Mouse (Mus musculus): ENCODE results near the gene Gm44965. TPM values are rescaled to one million over a fixed set of nuclear protein-coding genes. Genes with fewer than 3 reads are reported as not detected.

Gm44965 gene
- polyA plus RNA-seq, 1 experiment from 2014 or later = not detected

DNA sequence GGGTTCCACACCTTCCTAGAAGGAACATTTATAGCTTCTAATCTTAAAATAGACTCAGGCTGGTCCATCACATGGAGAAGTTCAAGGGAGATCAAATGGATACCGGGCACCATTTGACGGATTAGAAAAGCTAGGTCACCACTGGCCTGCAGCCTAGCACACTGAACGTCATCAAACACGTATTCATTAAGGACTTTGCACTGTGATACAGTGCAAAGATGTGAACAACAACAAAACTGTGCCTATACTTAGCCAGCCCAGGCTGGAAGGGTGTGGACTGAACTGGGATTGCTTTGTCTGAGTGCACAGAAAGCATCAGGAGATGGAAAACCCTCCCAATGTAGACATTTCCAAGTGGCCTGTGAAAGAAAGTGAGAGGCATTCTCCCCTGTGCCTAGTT is 39.9 kb upstream of the Gm44965 start:
- H3K9ac ChIP-seq (replicated peaks; ENCODE audit: low read depth) = no peak overlapping the region
- no peaks in the 10 kb centered on the region for H3K36me3 ChIP-seq (ENCODE audit: insufficient read depth, low read length)
- H3K27me3 ChIP-seq (replicated peaks; ENCODE audit: insufficient read depth, low read length) = no peaks in the 10 kb centered on the region
- peak overlapping the region; percentile 61; the same call in 1 of the 2 replicates for H3K4me2 ChIP-seq (replicated peaks; ENCODE audit: low read depth, low read length)
- peak overlapping the region; percentile 94 for H3K27ac ChIP-seq (ENCODE audit: low read length)
- H3K4me3 ChIP-seq (ENCODE audit: low read depth, low read length) = no peak overlapping the region
- peaks cover 4% of the 10 kb centered on the region; the same call in 1 of the 2 replicates for H3K4me1 ChIP-seq (ENCODE audit: insufficient read depth, low read depth, low read length)
- DNase-seq (ENCODE audit: low spot score) (no peak), ATAC-seq (no peak)
- no peaks in the 10 kb centered on the region for H3K9me3 ChIP-seq (ENCODE audit: low read length)
- 72% methylated on average over 4 of the region's 4 CpGs for WGBS
- TF ChIP-seq CTCF (IDR thresholded peaks at IDR 0.05) (no peak), EP300 (IDR thresholded peaks at IDR 0.05) (no peak)

DNA sequence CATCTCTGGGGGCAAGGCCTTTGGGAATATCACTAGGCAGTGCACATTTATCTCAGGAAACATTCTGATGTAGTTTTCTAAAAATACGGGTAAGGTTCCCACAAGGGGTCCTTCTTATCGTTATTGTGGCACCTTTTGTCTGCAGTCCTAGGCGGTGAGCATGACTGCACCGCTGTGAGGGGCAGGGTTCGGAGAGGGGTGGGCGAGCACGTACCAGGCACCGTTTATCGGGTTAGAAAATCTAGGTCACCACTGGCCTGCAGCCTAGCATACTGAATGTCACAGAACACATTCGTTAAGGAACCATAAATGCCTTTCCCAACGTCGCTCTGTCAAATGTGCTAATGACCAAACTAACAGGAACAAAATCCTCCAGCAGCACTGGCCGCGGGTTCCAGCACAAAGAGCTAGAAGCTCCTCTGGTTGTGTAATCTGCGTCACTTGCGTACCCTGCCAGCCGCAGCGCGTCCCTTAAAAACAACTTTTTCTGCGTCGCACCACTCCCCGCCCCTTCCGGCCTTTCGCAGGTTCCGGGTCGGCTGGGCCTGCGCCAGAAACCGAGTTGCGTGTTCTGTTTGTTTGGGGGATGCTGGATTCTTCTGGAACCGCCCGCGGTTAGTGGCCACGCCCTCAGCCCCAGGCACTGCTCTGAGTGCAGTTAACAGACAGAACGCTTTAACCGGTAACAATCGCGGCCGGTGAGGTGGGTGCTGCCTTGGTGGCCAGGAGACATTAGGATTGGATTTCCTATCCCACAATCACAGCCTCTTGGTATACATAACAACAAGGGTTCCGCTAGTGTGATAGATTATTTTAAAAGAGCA is 39.2 kb upstream of the Gm44965 start, which contains the start of gene Lrrc61:
Gene Lrrc61 (plus strand): TSS at position 517 of the 824 bp plus-strand sequence.
- H3K9ac ChIP-seq (replicated peaks; ENCODE audit: low read depth) = peak within 1 kb of the TSS; percentile 27; the same call in 1 of the 2 replicates
- peak; percentile 99 for DNase-seq (ENCODE audit: low spot score)
- H3K9me3 ChIP-seq (ENCODE audit: low read length) = no peaks in the 10 kb centered on the region
- H3K27ac ChIP-seq (ENCODE audit: low read length) = peak within 1 kb of the TSS; percentile 94
- H3K36me3 ChIP-seq (ENCODE audit: insufficient read depth, low read length) = no peaks in the 10 kb centered on the region
- 1% methylated on average over 39 of the region's 39 CpGs for WGBS
- peak within 1 kb of the TSS; percentile 34 for H3K4me3 ChIP-seq (ENCODE audit: low read depth, low read length)
- peaks cover 4% of the 10 kb centered on the region; the same call in 1 of the 2 replicates for H3K4me1 ChIP-seq (ENCODE audit: insufficient read depth, low read depth, low read length)
- peak; percentile 97 for ATAC-seq
- H3K4me2 ChIP-seq (replicated peaks; ENCODE audit: low read depth, low read length) = peak within 1 kb of the TSS; percentile 61
- no peak for TF ChIP-seq CTCF (IDR thresholded peaks at IDR 0.05)
- peak; percentile 90 for TF ChIP-seq EP300 (IDR thresholded peaks at IDR 0.05)
- H3K27me3 ChIP-seq (replicated peaks; ENCODE audit: insufficient read depth, low read length) = no peaks in the 10 kb centered on the region

DNA sequence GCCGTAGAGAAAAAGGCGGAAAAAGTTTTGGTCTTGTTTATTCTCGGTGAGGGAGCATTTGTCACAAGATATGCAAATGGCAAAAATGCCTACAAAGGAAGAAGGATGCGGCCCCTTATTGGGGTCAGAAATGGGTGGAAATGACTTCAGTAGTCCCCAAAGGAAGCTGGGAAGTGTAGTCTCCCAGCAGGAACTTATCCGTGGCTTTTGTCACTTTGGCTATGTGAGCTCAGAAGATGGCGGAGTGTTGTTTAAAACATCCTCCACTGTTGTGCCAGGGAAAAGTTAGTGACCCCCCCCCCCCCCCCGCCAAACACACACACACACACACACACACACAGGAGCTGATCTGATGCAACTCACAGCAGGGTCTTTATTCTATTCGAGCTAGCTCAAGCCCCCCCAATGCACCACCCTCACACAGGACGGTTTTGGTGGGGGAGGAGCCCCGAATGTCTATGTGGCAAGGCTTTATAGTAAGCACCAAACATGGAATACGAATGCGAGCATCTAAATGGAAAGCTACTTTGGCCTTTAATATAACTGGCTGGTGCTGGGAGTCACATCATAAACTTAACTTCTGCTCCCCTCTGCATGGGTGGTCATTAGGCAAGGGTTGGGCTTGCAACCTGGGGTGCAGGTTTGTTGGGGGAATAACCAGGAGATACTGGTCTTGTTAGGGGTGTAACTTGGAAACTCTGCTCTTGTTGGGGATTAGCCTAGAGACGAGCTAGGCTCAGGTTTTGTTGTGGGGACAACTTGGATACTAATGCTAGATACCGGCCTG is 38.4 kb upstream of the Gm44965 start:
- H3K27me3 ChIP-seq (replicated peaks; ENCODE audit: insufficient read depth, low read length) = no peaks in the 10 kb centered on the region
- peak overlapping the region; percentile 61 for H3K4me2 ChIP-seq (replicated peaks; ENCODE audit: low read depth, low read length)
- H3K36me3 ChIP-seq (ENCODE audit: insufficient read depth, low read length) = no peaks in the 10 kb centered on the region
- H3K4me3 ChIP-seq (ENCODE audit: low read depth, low read length) = peak overlapping the region; percentile 34
- H3K9me3 ChIP-seq (ENCODE audit: low read length) = no peaks in the 10 kb centered on the region
- peaks cover 4% of the 10 kb centered on the region; the same call in 1 of the 2 replicates for H3K4me1 ChIP-seq (ENCODE audit: insufficient read depth, low read depth, low read length)
- TF ChIP-seq CTCF (IDR thresholded peaks at IDR 0.05) (no peak), EP300 (IDR thresholded peaks at IDR 0.05) (no peak)
- DNase-seq (ENCODE audit: low spot score) (peak; percentile 95), ATAC-seq (peak; percentile 85)
- whole genome bisulfite sequencing = 25% methylated on average over 14 of the region's 14 CpGs
- peak overlapping the region; percentile 19; the same call in 1 of the 2 replicates for H3K9ac ChIP-seq (replicated peaks; ENCODE audit: low read depth)
- H3K27ac ChIP-seq (ENCODE audit: low read length) = peak overlapping the region; percentile 94

DNA sequence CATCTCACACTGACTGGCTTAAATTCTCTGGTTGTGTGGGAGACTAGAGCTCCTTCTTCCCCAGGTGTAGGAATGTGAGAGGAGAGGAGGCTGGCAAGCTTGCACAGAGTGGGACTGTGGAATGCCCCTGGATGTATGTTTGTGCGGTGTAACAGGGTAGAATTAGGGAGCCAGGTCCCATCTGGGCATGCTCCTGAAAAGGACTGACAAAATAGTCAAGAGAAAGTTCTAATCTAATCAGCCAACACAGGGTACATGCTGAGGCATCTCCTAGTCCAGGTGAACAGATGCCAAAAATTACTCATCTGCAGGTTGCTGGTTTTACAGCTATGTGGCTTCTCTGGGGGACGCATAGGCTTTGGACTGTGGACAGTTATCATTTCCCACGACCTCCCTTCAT is 37.8 kb upstream of the Gm44965 start:
- no peak for DNase-seq (ENCODE audit: low spot score)
- H3K4me3 ChIP-seq (ENCODE audit: low read depth, low read length) = no peak overlapping the region
- H3K9ac ChIP-seq (replicated peaks; ENCODE audit: low read depth) = no peak overlapping the region
- TF ChIP-seq CTCF (IDR thresholded peaks at IDR 0.05) = no peak
- no peak for TF ChIP-seq EP300 (IDR thresholded peaks at IDR 0.05)
- H3K4me1 ChIP-seq (ENCODE audit: insufficient read depth, low read depth, low read length) = peaks cover 4% of the 10 kb centered on the region; the same call in 1 of the 2 replicates
- no peaks in the 10 kb centered on the region for H3K27me3 ChIP-seq (replicated peaks; ENCODE audit: insufficient read depth, low read length)
- no peaks in the 10 kb centered on the region for H3K36me3 ChIP-seq (ENCODE audit: insufficient read depth, low read length)
- H3K9me3 ChIP-seq (ENCODE audit: low read length) = no peaks in the 10 kb centered on the region
- ATAC-seq = no peak
- no peak overlapping the region for H3K27ac ChIP-seq (ENCODE audit: low read length)
- 88% methylated on average over 3 of the region's 3 CpGs for WGBS
- no peak overlapping the region for H3K4me2 ChIP-seq (replicated peaks; ENCODE audit: low read depth, low read length)

DNA sequence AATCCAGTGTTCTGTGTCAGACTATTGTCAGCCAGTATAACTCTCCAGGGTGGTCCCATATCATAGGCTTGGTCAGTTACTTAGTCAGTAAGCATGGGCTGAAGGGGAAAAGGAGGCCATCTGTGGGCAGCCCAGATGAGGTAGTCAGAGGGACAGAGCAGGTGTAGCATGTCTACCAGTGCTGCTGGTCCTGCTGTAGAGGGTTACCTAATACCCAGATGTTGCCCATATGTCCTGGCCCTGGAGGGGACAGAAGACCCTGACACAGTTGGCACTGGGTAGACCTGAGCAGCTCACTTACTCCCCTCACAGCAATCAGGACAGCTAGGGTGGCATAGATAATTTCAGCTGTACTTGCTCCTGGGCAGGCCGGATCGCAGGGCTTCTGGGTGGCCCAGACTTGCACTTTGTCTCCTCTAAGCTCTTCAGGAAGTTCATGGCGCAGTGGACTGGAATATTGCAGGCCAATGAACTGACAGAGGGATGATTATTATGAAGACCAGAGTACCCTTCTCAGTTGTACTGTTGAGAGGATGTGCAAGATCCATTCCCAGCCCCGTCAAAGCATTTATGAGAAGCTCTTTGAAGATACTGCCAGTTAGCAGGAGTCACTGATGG is 27.9 kb upstream of the Gm44965 start:
- Histone ChIP-seq H3K27ac (ENCODE audit: low read length) (no peak overlapping the region), H3K36me3 (ENCODE audit: insufficient read depth, low read length) (no peaks in the 10 kb centered on the region), H3K9me3 (ENCODE audit: low read length) (no peaks in the 10 kb centered on the region), H3K4me3 (ENCODE audit: low read depth, low read length) (no peak overlapping the region), H3K4me1 (ENCODE audit: insufficient read depth, low read depth, low read length) (peaks cover 3% of the 10 kb centered on the region; the same call in 1 of the 2 replicates), H3K27me3 (replicated peaks; ENCODE audit: insufficient read depth, low read length) (no peaks in the 10 kb centered on the region), H3K4me2 (replicated peaks; ENCODE audit: low read depth, low read length) (no peak overlapping the region), H3K9ac (replicated peaks; ENCODE audit: low read depth) (no peak overlapping the region)
- DNase-seq (ENCODE audit: low spot score) = no peak
- no peak for TF ChIP-seq CTCF (IDR thresholded peaks at IDR 0.05)
- no peak for TF ChIP-seq EP300 (IDR thresholded peaks at IDR 0.05)
- WGBS = 89% methylated on average over 4 of the region's 4 CpGs
- ATAC-seq = peak; percentile 17; the same call in 1 of the 2 replicates

Data from lung, postnatal 0 days (tissue).